Mouse (Mus musculus) cerebellum, adult 9-11 months (tissue): ENCODE measurements around the gene Pak4.

Experiments used
- DNase-seq: peaks from one replicate; pipeline ENCODE4 v3.0.0; 2022

The Pak4 gene

DNA sequence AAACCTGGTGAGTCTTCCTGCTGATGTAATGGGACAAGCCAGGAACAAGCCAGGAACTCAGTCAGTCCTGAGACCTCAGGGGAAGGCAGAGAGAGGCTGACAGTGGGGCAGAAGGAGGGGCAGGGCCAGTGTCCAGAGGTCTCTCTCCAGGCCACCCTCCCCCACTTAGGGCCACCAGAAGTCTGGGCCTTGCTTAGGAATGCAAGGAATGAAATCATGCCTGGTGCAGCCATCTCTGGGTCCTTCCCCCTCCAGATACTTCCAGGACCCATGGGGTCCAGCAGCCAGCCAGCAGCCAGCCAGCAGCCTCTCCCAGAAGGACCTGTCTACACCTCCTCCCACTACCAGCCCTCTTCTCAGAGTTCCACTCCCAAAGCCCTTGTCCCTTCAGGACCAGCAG lies 10.3 kb downstream of the Pak4 start:
- no peak for DNase-seq

DNA sequence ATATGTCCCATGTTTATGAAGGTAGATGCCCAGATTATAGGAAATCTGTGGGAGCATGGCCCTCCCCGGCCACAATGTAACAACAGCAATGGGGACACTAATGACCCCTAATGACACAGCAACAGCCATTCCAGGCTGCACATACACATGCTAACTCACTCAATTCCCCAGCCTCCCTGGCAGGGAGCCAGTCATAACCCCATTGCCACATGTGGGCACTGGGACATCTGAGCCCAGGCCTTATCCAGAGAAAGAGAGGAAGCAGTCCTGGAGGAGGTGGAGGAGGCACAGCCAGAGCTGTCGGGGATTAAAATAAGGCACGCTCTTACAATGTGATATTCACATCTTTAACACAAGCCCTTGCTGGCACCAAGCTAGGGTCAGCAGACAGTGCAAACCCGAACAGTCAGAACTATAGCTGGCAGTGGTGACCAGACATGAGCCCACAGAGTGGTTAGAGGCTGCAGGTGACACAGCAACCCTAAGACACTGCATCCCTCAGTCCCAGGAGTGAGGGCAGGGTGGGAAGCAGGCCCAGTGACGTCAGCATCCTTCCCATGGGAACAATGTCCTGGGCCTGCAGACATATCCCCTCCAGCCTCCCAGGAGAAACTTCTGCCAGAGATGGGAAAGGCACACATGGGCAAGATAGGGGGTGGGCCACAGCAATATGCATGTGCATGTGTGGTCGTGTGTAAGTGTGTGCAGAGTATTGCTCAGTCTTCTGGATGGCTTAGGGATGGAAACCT lies 11.1 kb downstream of the Pak4 start:
- DNase-seq, result no peak

- DNase-seq, result no peak
Measured at GRCm38 (mm10) chr7:28585001-28585400, 13.0 kb downstream of the Pak4 start.

GRCm38 (mm10) chr7:28584468-28584867 lies 13.5 kb downstream of the Pak4 start:
- DNase-seq, result no peak

GRCm38 (mm10) chr7:28583570-28584344 lies 14.2 kb downstream of the Pak4 start:
- no peak for DNase-seq

- no peak for DNase-seq
Measured at GRCm38 (mm10) chr7:28582841-28583240, 15.1 kb downstream of the Pak4 start.

DNA sequence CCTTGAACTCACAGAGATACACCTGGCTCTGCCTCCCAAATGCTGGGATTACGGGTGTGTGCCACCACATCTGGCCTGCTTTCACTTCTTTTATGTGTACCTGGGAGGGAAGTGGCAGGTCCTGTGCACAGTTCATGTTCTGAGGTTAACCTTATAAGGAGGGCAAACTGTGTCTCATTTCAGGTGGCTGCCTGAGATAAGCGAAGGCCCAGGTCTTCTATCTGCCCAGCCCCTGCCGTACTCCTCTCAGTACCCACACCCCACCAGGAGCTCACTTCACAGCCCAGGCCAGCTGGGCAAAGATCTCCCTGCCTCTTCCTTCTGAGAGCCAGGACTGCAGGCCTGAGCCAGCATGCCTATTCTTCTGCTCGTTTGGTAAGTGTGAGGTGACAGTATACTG lies 16.3 kb downstream of the Pak4 start:
- no peak for DNase-seq

GRCm38 (mm10) chr7:28579826-28580225 lies 18.2 kb downstream of the Pak4 start:
- DNase-seq, result no peak

DNA sequence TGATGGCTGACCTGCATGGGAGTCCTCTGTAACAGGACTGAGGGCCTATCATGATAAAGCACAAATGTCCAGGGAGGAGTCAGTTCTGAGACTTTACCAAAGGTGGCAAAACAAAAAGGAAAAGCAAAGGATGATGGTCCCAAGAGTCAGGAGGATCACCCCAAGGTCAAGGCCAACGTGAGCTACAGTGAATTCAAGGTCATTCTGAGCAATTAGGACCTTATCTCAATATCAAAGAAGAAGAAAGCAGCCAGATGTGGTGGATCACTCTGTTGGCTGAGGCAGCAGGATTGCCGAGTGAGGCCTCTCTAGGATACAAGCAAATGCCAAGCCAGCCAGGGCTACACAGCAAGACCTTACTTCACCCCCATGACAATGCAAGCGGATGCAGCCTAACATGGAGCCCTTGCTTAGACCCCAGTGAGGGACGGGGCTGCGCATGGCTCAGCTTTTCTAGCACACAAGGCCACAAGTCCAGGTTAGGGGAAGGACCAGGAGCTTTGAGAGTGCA lies 19.4 kb downstream of the Pak4 start:
- no peak for DNase-seq

- peak; percentile 22 for DNase-seq
Measured at GRCm38 (mm10) chr7:28577826-28578542, 20.0 kb downstream of the Pak4 start.

DNA sequence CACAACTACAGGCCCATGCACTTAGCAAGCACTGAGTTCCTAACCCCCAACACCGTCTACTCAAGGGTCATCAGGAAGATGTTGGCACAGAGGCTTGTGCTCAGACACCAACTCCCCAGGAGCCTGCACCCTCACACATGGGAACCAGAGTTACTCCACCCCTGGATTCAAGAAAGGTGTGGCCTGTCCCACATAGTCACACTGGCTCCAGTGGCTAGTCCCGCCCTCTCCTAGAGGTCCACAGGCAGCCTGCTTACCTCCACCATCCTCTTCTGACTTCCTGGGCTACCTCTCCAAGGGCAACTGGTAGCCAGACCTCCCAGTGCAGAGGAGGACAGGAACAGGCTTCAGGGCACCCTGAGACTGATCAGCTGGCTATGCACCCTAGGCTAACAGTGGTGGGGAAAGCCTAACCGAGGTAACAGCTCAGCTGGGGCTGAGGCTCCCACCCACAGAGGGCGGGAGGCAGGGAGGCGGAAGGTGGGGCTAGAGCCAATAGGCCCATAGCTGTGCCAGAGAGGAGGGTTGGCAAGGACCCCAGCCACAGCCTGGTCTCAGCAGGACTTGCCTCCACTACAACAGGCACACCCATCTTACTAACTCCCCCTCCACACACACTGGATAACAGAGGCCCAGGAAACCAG lies 21.6 kb downstream of the Pak4 start:
- peak; percentile 34 for DNase-seq

DNA sequence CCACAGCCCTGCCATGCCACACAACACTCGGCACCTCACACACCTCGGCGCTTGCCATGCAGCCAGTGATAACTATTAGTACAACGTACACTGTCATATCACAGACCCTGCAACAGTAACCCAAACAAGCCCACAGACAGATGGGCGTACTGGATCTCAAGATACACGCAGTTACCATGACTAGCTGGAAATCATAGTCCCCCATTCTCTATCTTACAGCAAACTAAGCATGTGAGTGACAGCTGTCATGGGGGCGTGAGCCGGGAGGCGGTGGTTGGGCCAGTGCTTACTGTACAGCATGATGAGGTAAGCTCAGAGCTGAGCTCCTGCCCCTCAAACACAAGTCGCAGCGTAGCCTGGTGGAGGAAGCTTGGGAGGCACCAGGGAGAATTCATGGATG lies 22.4 kb downstream of the Pak4 start:
- DNase-seq, result no peak

GRCm38 (mm10) chr7:28573236-28573635 lies 24.7 kb downstream of the Pak4 start:
- DNase-seq, result no peak

DNA sequence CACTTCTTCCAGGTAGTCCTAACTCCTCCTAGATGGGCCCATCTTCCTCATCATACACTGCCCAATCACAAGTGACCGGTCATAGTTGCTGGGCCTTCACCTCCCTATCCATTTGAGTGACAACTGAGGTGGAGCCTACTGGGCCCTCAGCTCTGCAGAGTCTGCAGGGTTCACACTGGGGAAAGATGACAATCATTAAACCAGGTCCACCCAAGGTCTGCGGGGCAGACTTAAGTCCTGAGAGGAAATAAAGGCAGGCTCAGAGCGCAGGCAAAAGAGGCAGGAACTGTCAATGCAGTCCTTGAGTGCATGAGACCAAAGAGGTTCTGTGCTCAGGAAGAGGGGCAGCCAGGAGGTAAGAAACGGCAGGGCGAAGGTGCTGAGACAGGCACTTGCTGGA lies 25.3 kb downstream of the Pak4 start:
- DNase-seq, result no peak

DNA sequence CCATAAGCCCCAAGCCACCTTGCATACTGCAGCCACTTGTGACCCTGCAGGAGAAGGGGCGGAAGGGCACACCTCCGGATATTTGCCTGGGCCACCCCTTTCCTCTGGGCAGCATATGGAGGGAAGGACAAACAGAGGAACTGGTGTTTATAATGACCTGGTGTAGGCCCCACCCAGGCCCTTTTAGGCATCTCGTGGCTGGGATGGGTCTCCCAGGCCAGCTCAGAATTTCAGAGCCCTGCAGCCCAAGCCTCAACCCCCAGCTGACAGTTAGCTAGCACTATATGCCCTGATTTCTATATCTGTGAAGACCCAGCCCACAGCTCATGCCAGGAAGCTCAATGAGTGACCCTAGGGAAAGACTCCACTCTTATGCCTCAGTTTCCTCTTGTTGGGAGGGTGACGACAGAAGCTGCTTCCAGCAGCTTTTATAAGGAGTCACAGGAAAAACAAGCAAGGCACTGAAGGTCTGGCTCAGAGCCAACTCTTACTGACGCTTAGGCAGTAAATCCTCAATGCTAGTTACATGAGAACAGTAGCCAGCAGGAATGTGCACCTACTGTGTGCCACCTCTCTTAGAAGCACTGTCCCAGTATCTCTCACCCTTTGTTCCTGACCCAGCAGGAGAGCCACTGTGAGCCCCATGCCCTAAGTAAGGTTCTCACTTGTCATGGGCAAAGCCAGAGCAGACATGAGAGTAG lies 26.9 kb downstream of the Pak4 start:
- DNase-seq, result no peak

DNA sequence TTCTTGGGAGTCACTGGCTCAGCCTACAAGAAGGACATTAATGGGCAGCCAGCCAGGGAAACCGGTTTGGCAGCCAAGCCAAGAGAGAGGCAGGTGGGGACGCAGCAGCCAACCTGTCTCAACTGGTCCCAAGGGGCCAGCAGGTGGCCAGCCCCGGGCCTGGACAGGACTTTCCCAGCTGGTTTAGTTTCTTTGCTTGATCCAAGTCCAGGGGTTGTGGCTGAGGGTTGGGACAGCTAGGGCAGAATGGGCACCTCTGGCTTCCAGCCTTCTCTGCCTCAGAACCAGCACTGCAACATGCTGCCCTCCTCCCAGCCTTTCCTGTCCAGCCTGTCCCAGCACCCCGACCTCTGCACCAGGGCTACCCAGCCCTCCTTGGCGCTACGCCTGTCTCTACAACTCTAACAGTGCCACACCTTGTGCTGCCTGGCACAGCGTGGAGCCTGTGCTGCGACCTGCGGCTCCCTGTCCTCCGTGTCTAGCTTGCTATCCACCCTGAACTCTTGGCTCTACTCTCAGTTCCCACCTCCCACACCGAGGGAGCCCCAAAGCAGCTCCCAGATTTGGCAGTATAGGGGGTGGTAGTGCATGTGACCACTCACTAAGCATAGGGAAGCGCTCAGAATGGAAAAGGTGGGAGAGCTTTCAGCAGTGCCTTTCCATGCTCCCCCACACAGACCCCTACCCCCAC lies 27.5 kb downstream of the Pak4 start:
- peak; percentile 79 for DNase-seq

DNA sequence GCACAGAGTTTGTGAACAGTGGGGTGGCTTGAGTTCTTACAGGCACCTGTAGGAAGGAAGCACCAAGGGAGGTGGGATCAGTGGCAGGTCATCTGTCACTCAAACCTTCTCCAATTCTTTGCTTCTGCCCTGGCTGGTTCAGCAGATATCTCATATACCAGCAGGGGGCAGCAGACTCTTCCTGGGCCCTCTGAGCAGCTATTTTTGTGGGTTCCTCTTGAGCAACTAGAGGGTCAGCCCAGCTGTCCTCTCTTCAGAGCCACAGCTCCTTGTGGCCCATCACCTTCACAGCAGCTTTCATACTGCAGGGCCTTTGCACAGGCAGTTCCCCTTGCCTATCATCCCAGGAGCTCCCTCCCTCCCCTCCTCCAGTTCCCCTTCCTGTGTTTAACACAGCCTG lies 29.7 kb downstream of the Pak4 start:
- peak; percentile 70 for DNase-seq

DNA sequence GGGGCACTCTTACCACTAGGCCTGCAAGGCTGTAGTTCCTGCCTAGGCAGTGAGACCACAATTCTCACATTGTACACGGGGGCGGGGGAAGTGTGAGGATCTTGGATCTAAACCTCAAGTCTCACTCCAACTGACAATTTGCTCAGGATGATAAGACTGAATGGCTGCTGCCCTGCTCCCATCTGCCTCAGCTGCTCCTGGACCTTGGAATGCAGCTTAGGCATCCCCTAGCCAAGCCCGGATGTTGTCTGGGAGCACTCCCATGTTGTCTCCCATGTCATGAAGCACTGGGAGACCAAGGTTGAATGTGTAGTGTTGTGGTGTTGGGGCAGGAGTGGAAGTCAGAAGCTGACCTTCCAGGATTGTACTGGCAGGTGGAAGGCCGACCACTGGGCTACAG lies 30.4 kb downstream of the Pak4 start:
- no peak for DNase-seq

DNA sequence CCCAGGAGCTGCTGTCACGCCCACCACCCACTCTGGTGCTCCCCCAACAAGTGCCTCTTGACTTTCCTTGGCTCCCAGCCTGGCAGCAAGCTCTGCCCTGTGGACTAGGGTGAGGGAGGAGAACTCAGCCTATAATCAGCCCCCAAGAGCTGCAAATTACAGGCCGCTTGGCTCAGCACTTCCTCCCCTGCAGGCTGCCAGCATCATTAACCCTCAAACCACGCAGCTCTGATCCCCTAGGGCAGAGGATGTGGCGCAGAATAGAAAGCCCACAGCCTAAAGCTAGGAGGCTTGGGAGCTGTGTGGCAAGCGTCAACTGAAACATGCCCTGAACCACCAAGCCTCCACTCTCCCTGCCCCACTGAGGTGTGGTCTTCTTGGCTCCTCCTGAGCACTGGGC lies 32.6 kb downstream of the Pak4 start:
- DNase-seq, result no peak

- peak; percentile 74 for DNase-seq
Measured at GRCm38 (mm10) chr7:28562951-28563350, 35.0 kb downstream of the Pak4 start.

GRCm38 (mm10) chr7:28562371-28562770 lies 35.6 kb downstream of the Pak4 start:
- DNase-seq, result peak; percentile 74

GRCm38 (mm10) chr7:28561967-28562366 lies 36.0 kb downstream of the Pak4 start:
- DNase-seq, result peak; percentile 64
